In genomic region chr2:130388796-130389195, GRCm38 (mm10) we compare ENCODE assay signal across 1 mouse cellular context.
TF ChIP-seq lines count a peak whose summit lies in the region.

No protein-coding gene starts in this region.

TF ChIP-seq in ES-E14, 5 proteins besides CTCF, POLR2A, EP300 and RAD21:
- TF ChIP-seq MAFK (IDR thresholded peaks at IDR 0.05; ENCODE audit: insufficient read depth, low read depth, low read length) (no peak), ZNF384 (IDR thresholded peaks at IDR 0.05; ENCODE audit: low read depth, low read length) (no peak), ZC3H11A (IDR thresholded peaks at IDR 0.05; ENCODE audit: borderline replicate concordance, low read depth, low read length) (0 out of 2 replicates have a peak, but pooled peaks have one; percentile 17), HCFC1 (IDR thresholded peaks at IDR 0.05; ENCODE audit: borderline replicate concordance, insufficient read depth, low read length) (no peak)
